Mouse (Mus musculus) kidney, embryonic 16.5 days (tissue): ENCODE results near the gene Trpc1. TPM values are rescaled to one million over a fixed set of nuclear protein-coding genes. Genes with fewer than 3 reads are reported as not detected.

Experiments
- ATAC-seq: fragments of 200-750 bp; cut with Nextera tagmentation; 2 replicates; pipeline ENCODE4 v1.8.0; 2017; ENCODE audit warnings: moderate TSS enrichment; ENCODE audit not compliant: low FRiP score, low TSS enrichment
- H3K27ac ChIP-seq: fragments of 300-500 bp; sonication (generic); 2 replicates; pipeline ENCODE4 v1.5.1; 2014; ENCODE audit warnings: low read length
- H3K27me3 ChIP-seq: fragments of 300-500 bp; sonication (generic); 2 replicates; pipeline ENCODE4 v1.6.1; 2014; ENCODE audit warnings: low read length, control low read depth, mixed read lengths; ENCODE audit not compliant: insufficient read depth
- H3K36me3 ChIP-seq: fragments of 300-500 bp; sonication (generic); 2 replicates; pipeline ENCODE4 v1.6.1; 2014; ENCODE audit warnings: low read length, control low read depth, mixed read lengths; ENCODE audit not compliant: insufficient read depth
- H3K4me1 ChIP-seq: fragments of 300-500 bp; sonication (generic); 2 replicates; pipeline ENCODE4 v1.6.1; 2014; ENCODE audit warnings: low read length, control low read depth, mixed read lengths; ENCODE audit not compliant: insufficient read depth
- H3K4me2 ChIP-seq: fragments of 300-500 bp; sonication (generic); replicated peaks from 2 replicates; pipeline ENCODE4 v1.6.1; 2014; ENCODE audit warnings: low read depth, low read length
- H3K4me3 ChIP-seq: fragments of 300-500 bp; sonication (generic); 2 replicates; pipeline ENCODE4 v1.5.1; 2014; ENCODE audit warnings: mild to moderate bottlenecking, low read length
- H3K9ac ChIP-seq: fragments of 300-500 bp; sonication (generic); replicated peaks from 2 replicates; pipeline ENCODE4 v1.6.1; 2014; ENCODE audit warnings: low read length
- H3K9me3 ChIP-seq: fragments of 300-500 bp; sonication (generic); 2 replicates; pipeline ENCODE4 v1.6.1; 2016; ENCODE audit warnings: low read length, control low read depth
- WGBS: fragments of 180-500 bp; shearing (Covaris S2); extraction: QIAGEN DNeasy Blood & Tissue Kit; methylation state at CpG from one replicate; pipeline ENCODE4 v1.1.7; 2014; 5-methylcytosine and 5-hydroxymethylcytosine counted together
- polyA plus RNA-seq: library from polyadenylated mRNA; unstranded; fragments of >200 nt; fragmentation: Nextera tagmentation; extraction: Ambion mirVana; gene quantifications from 2 replicates; pipeline ENCODE4 v1.2.1, GENCODE M21; 2015

Trpc1 gene
- polyA plus RNA-seq, 1 experiment from 2014 or later, result 3.3 TPM

- WGBS, result 86% methylated on average over 3 of the region's 3 CpGs
- H3K4me1 ChIP-seq, result no peaks in the 10 kb centered on the region
- H3K4me2 ChIP-seq, result no peak overlapping the region
- H3K27me3 ChIP-seq, result no peaks in the 10 kb centered on the region
- H3K36me3 ChIP-seq, result no peaks in the 10 kb centered on the region
- no peak overlapping the region for H3K27ac ChIP-seq
- H3K9ac ChIP-seq, result no peak overlapping the region
- H3K4me3 ChIP-seq, result no peak overlapping the region
- no peaks in the 10 kb centered on the region for H3K9me3 ChIP-seq
- ATAC-seq, result no peak
Observed at GRCm38 (mm10) chr9:95704078-95704477, 46.1 kb downstream of the Trpc1 start.

- H3K4me3 ChIP-seq, result no peak overlapping the region
- no peaks in the 10 kb centered on the region for H3K36me3 ChIP-seq
- no peak for ATAC-seq
- no peaks in the 10 kb centered on the region for H3K9me3 ChIP-seq
- H3K4me2 ChIP-seq, result no peak overlapping the region
- H3K27ac ChIP-seq, result no peak overlapping the region
- H3K9ac ChIP-seq, result no peak overlapping the region
- no peaks in the 10 kb centered on the region for H3K4me1 ChIP-seq
- H3K27me3 ChIP-seq, result no peaks in the 10 kb centered on the region
- WGBS, result 87% methylated on average over 4 of the region's 4 CpGs
Observed at GRCm38 (mm10) chr9:95699273-95699672, 50.9 kb downstream of the Trpc1 start.

- no peak for ATAC-seq
- WGBS, result 57% methylated on average over 2 of the region's 2 CpGs
- no peak overlapping the region for H3K4me2 ChIP-seq
Observed at GRCm38 (mm10) chr9:95697808-95698207, 52.4 kb downstream of the Trpc1 start.

GRCm38 (mm10) chr9:95696581-95696980, 53.6 kb downstream of the Trpc1 start:
- 54% methylated on average over 6 of the region's 6 CpGs for WGBS
- Histone ChIP-seq H3K27me3 (no peaks in the 10 kb centered on the region), H3K9me3 (no peaks in the 10 kb centered on the region), H3K4me2 (no peak overlapping the region), H3K36me3 (no peaks in the 10 kb centered on the region), H3K4me3 (no peak overlapping the region), H3K27ac (no peak overlapping the region), H3K9ac (no peak overlapping the region), H3K4me1 (peaks cover 4% of the 10 kb centered on the region; the same call in 1 of the 2 replicates)
- no peak; the same call in 1 of the 2 replicates for ATAC-seq

More at GRCm38 (mm10) chr9:95697808-95698207, 52.4 kb downstream of the Trpc1 start:
- Histone ChIP-seq H3K9me3 (no peaks in the 10 kb centered on the region), H3K36me3 (no peaks in the 10 kb centered on the region), H3K9ac (no peak overlapping the region), H3K27ac (no peak overlapping the region), H3K27me3 (no peaks in the 10 kb centered on the region), H3K4me3 (no peak overlapping the region), H3K4me1 (peaks cover 4% of the 10 kb centered on the region; the same call in 1 of the 2 replicates)

GRCm38 (mm10) chr9:95695023-95695422, 55.2 kb downstream of the Trpc1 start:
- Histone ChIP-seq H3K27ac (no peak overlapping the region), H3K9me3 (no peaks in the 10 kb centered on the region), H3K4me2 (no peak overlapping the region), H3K36me3 (no peaks in the 10 kb centered on the region), H3K27me3 (no peaks in the 10 kb centered on the region), H3K9ac (no peak overlapping the region), H3K4me1 (peaks cover 4% of the 10 kb centered on the region; the same call in 1 of the 2 replicates), H3K4me3 (no peak overlapping the region)
- 89% methylated on average over 15 of the region's 15 CpGs for WGBS
- no peak for ATAC-seq

- no peaks in the 10 kb centered on the region for H3K9me3 ChIP-seq
- no peaks in the 10 kb centered on the region for H3K27me3 ChIP-seq
- ATAC-seq, result no peak
- no peak overlapping the region for H3K4me2 ChIP-seq
- peaks cover 4% of the 10 kb centered on the region; the same call in 1 of the 2 replicates for H3K4me1 ChIP-seq
- H3K27ac ChIP-seq, result no peak overlapping the region
- no peak overlapping the region for H3K4me3 ChIP-seq
- H3K9ac ChIP-seq, result no peak overlapping the region
- 73% methylated on average over 12 of the region's 12 CpGs for WGBS
- no peaks in the 10 kb centered on the region for H3K36me3 ChIP-seq
Observed at GRCm38 (mm10) chr9:95694526-95694925, 55.6 kb downstream of the Trpc1 start.

- Histone ChIP-seq H3K36me3 (no peaks in the 10 kb centered on the region), H3K9ac (no peak overlapping the region), H3K9me3 (no peaks in the 10 kb centered on the region), H3K4me2 (peak overlapping the region; percentile 14), H3K4me3 (no peak overlapping the region), H3K27me3 (no peaks in the 10 kb centered on the region), H3K4me1 (peaks cover 4% of the 10 kb centered on the region; the same call in 1 of the 2 replicates), H3K27ac (no peak overlapping the region)
- WGBS, result 50% methylated on average over 11 of the region's 11 CpGs
- ATAC-seq, result no peak
Observed at GRCm38 (mm10) chr9:95693528-95694100, 56.6 kb downstream of the Trpc1 start.

GRCm38 (mm10) chr9:95692823-95693222, 57.4 kb downstream of the Trpc1 start:
- Histone ChIP-seq H3K4me2 (peak overlapping the region; percentile 14), H3K36me3 (no peaks in the 10 kb centered on the region), H3K4me1 (peaks cover 4% of the 10 kb centered on the region; the same call in 1 of the 2 replicates), H3K4me3 (no peak overlapping the region), H3K27ac (no peak overlapping the region), H3K9ac (no peak overlapping the region), H3K27me3 (no peaks in the 10 kb centered on the region), H3K9me3 (no peaks in the 10 kb centered on the region)
- peak; percentile 84 for ATAC-seq
- WGBS, result 25% methylated on average over 8 of the region's 8 CpGs

GRCm38 (mm10) chr9:95688064-95688463, 62.1 kb downstream of the Trpc1 start:
- Histone ChIP-seq H3K4me2 (no peak overlapping the region), H3K9me3 (no peaks in the 10 kb centered on the region), H3K9ac (no peak overlapping the region), H3K27ac (no peak overlapping the region), H3K4me1 (no peaks in the 10 kb centered on the region; the same call in 1 of the 2 replicates), H3K36me3 (no peaks in the 10 kb centered on the region), H3K27me3 (no peaks in the 10 kb centered on the region), H3K4me3 (no peak overlapping the region)
- WGBS, result 56% methylated on average over 3 of the region's 3 CpGs
- ATAC-seq, result no peak

- Histone ChIP-seq H3K9me3 (no peaks in the 10 kb centered on the region), H3K9ac (no peak overlapping the region), H3K4me1 (no peaks in the 10 kb centered on the region), H3K4me2 (no peak overlapping the region), H3K27me3 (no peaks in the 10 kb centered on the region), H3K4me3 (no peak overlapping the region), H3K27ac (no peak overlapping the region), H3K36me3 (no peaks in the 10 kb centered on the region)
- no peak for ATAC-seq
- WGBS, result 60% methylated on average over 11 of the region's 11 CpGs
Observed at GRCm38 (mm10) chr9:95685660-95686440, 64.3 kb downstream of the Trpc1 start.
